Mouse (Mus musculus) heart, postnatal 0 days (tissue): ENCODE results near the gene Casp2.

Experiments used
- CTCF ChIP-seq: IDR thresholded peaks from 2 replicates; pipeline ENCODE4 v1.5.1; 2016; ENCODE audit warnings: antibody characterized with exemption, control low read depth, low read depth
- EP300 ChIP-seq: IDR thresholded peaks from 2 replicates; pipeline ENCODE4 v1.6.1; 2016; ENCODE audit warnings: antibody characterized with exemption, low read depth

GRCm38 (mm10) chr6:42324482-42325267, 59.9 kb downstream of the Casp2 start, which contains the start of gene Fam131b:
- TF ChIP-seq CTCF (no peak), EP300 (no peak)
